Mouse (Mus musculus) erythroblast, embryonic 14.5 days (primary cell): ENCODE data around the gene Mpped2.

Experiments used
- GATA1 ChIP-seq: IDR thresholded peaks from 2 replicates; pipeline ENCODE4 v1.6.1; 2012; ENCODE audit warnings: low read length, inconsistent platforms, mixed read lengths
- TAL1 ChIP-seq: IDR thresholded peaks from 3 replicates; pipeline ENCODE4 v1.6.1; 2012; ENCODE audit warnings: low read length, inconsistent platforms, mixed read lengths

DNA sequence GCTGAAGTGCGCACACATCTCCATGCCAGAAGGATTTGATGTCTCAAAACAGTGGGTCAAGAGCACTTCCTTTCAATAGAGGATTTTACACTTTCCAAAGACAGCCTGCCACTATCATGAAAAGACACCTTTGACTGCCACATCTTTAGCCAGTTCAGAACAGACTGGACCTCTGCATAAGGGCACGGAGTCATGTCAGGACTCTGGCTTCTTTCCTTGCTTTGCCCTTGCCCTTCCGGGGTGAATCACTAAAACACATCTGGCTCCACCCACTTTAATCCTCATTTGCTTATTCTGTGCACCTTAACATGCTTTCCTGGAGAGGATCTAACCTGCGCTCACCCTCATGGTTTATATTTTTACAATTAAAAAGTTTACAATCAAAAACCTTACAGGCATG lies 40.3 kb upstream of the Mpped2 start:
- TF ChIP-seq GATA1 (no peak), TAL1 (no peak)
